Mouse (Mus musculus) midbrain, embryonic 15.5 days (tissue): Measurements from ENCODE around the gene Nme3. TPM values are rescaled to one million over a fixed set of nuclear protein-coding genes. Genes with fewer than 3 reads are reported as not detected.

Source experiments
- ATAC-seq: fragments of 200-750 bp; cut with Nextera tagmentation; replicated peaks from 2 replicates; pipeline ENCODE4 v1.8.0; 2017; ENCODE audit warnings: moderate TSS enrichment
- H3K27ac ChIP-seq: fragments of 300-500 bp; sonication (generic); 2 replicates; pipeline ENCODE4 v1.5.1; 2015; ENCODE audit warnings: mild to moderate bottlenecking, inconsistent platforms
- H3K27me3 ChIP-seq: fragments of 300-500 bp; sonication (generic); replicated peaks from 2 replicates; pipeline ENCODE4 v1.6.1; 2015; ENCODE audit warnings: inconsistent platforms
- H3K36me3 ChIP-seq: fragments of 300-500 bp; sonication (generic); replicated peaks from 2 replicates; pipeline ENCODE4 v1.6.1; 2015; ENCODE audit warnings: inconsistent platforms
- H3K4me1 ChIP-seq: fragments of 300-500 bp; sonication (generic); 2 replicates; pipeline ENCODE4 v1.6.1; 2015; ENCODE audit warnings: inconsistent platforms
- H3K4me2 ChIP-seq: fragments of 300-500 bp; sonication (generic); 2 replicates; pipeline ENCODE4 v1.6.1; 2015; ENCODE audit warnings: inconsistent platforms, mild to moderate bottlenecking, moderate library complexity
- H3K4me3 ChIP-seq: fragments of 300-500 bp; sonication (generic); 2 replicates; pipeline ENCODE4 v1.5.1; 2015; ENCODE audit warnings: mild to moderate bottlenecking, inconsistent platforms
- H3K9ac ChIP-seq: fragments of 300-500 bp; sonication (generic); 2 replicates; pipeline ENCODE4 v1.6.1; 2015; ENCODE audit warnings: mild to moderate bottlenecking, inconsistent platforms
- H3K9me3 ChIP-seq: fragments of 300-500 bp; sonication (generic); 2 replicates; pipeline ENCODE4 v1.6.1; 2016; ENCODE audit warnings: inconsistent platforms
- WGBS: fragments of 180-500 bp; shearing (Covaris S2); methylation state at CpG from one replicate; pipeline ENCODE4 v1.1.7; 2015; ENCODE audit warnings: mixed read lengths; 5-methylcytosine and 5-hydroxymethylcytosine counted together
- polyA plus RNA-seq: library from polyadenylated mRNA; unstranded; fragments of >200 nt; fragmentation: Nextera tagmentation; extraction: Ambion mirVana; gene quantifications from 2 replicates; pipeline ENCODE4 v1.2.1, GENCODE M21; 2015

Nme3 gene
- polyA plus RNA-seq, 1 experiment from 2014 or later, result 79.7 TPM

GRCm38 (mm10) chr17:24860076-24860475 is 36.2 kb upstream of the Nme3 start:
- no peaks in the 10 kb centered on the region for H3K27me3 ChIP-seq
- no peaks in the 10 kb centered on the region for H3K9me3 ChIP-seq
- no peak overlapping the region for H3K4me3 ChIP-seq
- H3K4me2 ChIP-seq, result no peak overlapping the region
- H3K36me3 ChIP-seq, result peaks cover 8% of the 10 kb centered on the region; the same call in 1 of the 2 replicates
- ATAC-seq, result no peak
- WGBS, result 92% methylated on average over 8 of the region's 8 CpGs
- no peak overlapping the region for H3K9ac ChIP-seq
- no peaks in the 10 kb centered on the region for H3K4me1 ChIP-seq
- no peak overlapping the region for H3K27ac ChIP-seq

- no peak for ATAC-seq
- no peaks in the 10 kb centered on the region for H3K4me1 ChIP-seq
- WGBS, result 95% methylated on average over 3 of the region's 3 CpGs
- no peak overlapping the region for H3K4me3 ChIP-seq
- peaks cover 14% of the 10 kb centered on the region; the same call in 1 of the 2 replicates for H3K36me3 ChIP-seq
- no peaks in the 10 kb centered on the region for H3K9me3 ChIP-seq
- H3K27me3 ChIP-seq, result no peaks in the 10 kb centered on the region
- H3K9ac ChIP-seq, result no peak overlapping the region
- H3K4me2 ChIP-seq, result no peak overlapping the region
- no peak overlapping the region for H3K27ac ChIP-seq
These were observed 34.5 kb upstream of the Nme3 start for GRCm38 (mm10) chr17:24861785-24862184.

GRCm38 (mm10) chr17:24865776-24866175 is 30.5 kb upstream of the Nme3 start, which contains the start of gene Igfals:
Igfals (plus strand) TSS chr17:24865997.
- H3K4me1 ChIP-seq, result no peaks in the 10 kb centered on the region
- H3K9me3 ChIP-seq, result no peaks in the 10 kb centered on the region
- ATAC-seq, result no peak
- H3K36me3 ChIP-seq, result 0 out of 2 replicates have a peak, but pooled peaks cover 14% of the 10 kb centered on the region
- no peak within 1 kb of the TSS for H3K27ac ChIP-seq
- no peak within 1 kb of the TSS for H3K9ac ChIP-seq
- 90% methylated on average over 8 of the region's 8 CpGs for WGBS
- no peak within 1 kb of the TSS for H3K4me2 ChIP-seq
- H3K27me3 ChIP-seq, result no peaks in the 10 kb centered on the region
- H3K4me3 ChIP-seq, result no peak within 1 kb of the TSS

- H3K27ac ChIP-seq, result no peak overlapping the region
- no peak for ATAC-seq
- no peaks in the 10 kb centered on the region for H3K9me3 ChIP-seq
- no peaks in the 10 kb centered on the region for H3K27me3 ChIP-seq
- WGBS, result 95% methylated on average over 10 of the region's 10 CpGs
- 0 out of 2 replicates have a peak, but pooled peaks cover 5% of the 10 kb centered on the region for H3K36me3 ChIP-seq
- H3K4me2 ChIP-seq, result no peak overlapping the region
- no peak overlapping the region for H3K4me3 ChIP-seq
- no peak overlapping the region for H3K9ac ChIP-seq
- H3K4me1 ChIP-seq, result no peaks in the 10 kb centered on the region
These were observed 28.4 kb upstream of the Nme3 start for GRCm38 (mm10) chr17:24867914-24868313.

- no peaks in the 10 kb centered on the region for H3K27me3 ChIP-seq
- H3K4me1 ChIP-seq, result no peaks in the 10 kb centered on the region
- no peaks in the 10 kb centered on the region for H3K36me3 ChIP-seq
- H3K9me3 ChIP-seq, result no peaks in the 10 kb centered on the region
- no peak for ATAC-seq
- WGBS, result 53% methylated on average over 4 of the region's 4 CpGs
- no peak overlapping the region for H3K4me2 ChIP-seq
- no peak overlapping the region for H3K27ac ChIP-seq
- H3K4me3 ChIP-seq, result no peak overlapping the region
- no peak overlapping the region for H3K9ac ChIP-seq
These were observed 22.4 kb upstream of the Nme3 start for GRCm38 (mm10) chr17:24873695-24874404.

DNA sequence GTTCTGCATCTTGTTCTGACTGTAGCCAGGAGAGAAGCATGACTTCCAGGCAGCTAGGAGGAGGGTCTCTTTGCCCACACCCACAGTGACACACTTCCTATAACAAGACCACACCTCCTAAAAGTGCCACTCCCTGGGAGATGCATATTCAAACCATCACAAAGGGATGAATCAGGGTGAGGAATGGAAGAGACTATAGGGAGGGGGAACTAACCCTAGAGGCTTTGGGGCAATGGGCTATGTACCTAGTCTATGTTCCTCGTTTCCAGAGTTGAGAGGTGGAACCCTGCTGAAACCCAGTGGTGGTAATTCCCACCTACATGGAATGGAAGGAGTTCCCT is 21.9 kb upstream of the Nme3 start:
- ATAC-seq, result no peak
- H3K9me3 ChIP-seq, result no peaks in the 10 kb centered on the region

DNA sequence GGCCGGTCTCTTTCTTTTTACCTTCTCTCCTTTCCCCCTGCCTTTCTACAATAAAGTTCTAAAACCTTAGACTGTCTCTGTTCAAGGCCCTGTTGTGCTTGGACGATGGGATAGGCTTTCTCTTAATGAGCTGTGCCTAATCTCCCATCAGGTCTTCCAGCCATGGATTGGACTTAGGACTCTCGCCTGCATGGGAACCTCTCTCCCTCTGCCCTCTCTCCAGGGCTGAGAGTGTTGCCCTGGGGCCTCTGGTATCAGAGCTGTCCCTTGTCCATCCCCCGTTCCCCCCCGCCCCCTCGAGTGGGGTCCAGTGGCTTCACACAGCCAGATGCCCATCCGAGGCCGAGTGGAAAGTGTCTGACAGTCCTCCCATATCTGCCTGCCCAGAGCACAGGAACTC is 21.3 kb upstream of the Nme3 start:
- no peak overlapping the region for H3K27ac ChIP-seq
- H3K4me3 ChIP-seq, result no peak overlapping the region
- H3K27me3 ChIP-seq, result no peaks in the 10 kb centered on the region
- 82% methylated on average over 8 of the region's 8 CpGs for WGBS
- H3K9ac ChIP-seq, result no peak overlapping the region
- H3K36me3 ChIP-seq, result no peaks in the 10 kb centered on the region
- H3K4me1 ChIP-seq, result no peaks in the 10 kb centered on the region
- no peak overlapping the region for H3K4me2 ChIP-seq
- no peaks in the 10 kb centered on the region for H3K9me3 ChIP-seq
- ATAC-seq, result no peak

More for the DNA sequence above, 21.9 kb upstream of the Nme3 start:
- H3K27me3 ChIP-seq, result no peaks in the 10 kb centered on the region
- no peak overlapping the region for H3K4me3 ChIP-seq
- H3K4me2 ChIP-seq, result no peak overlapping the region
- H3K9ac ChIP-seq, result no peak overlapping the region
- WGBS, result 40% methylated on average over 1 of the region's 1 CpGs
- no peaks in the 10 kb centered on the region for H3K4me1 ChIP-seq
- no peaks in the 10 kb centered on the region for H3K36me3 ChIP-seq
- H3K27ac ChIP-seq, result no peak overlapping the region

- Histone ChIP-seq H3K9ac (0 out of 2 replicates have a peak overlapping the region, but pooled peaks have one; percentile 6), H3K27me3 (no peaks in the 10 kb centered on the region), H3K4me1 (no peaks in the 10 kb centered on the region), H3K4me3 (no peak overlapping the region), H3K27ac (no peak overlapping the region), H3K9me3 (no peaks in the 10 kb centered on the region), H3K36me3 (no peaks in the 10 kb centered on the region; the same call in 1 of the 2 replicates), H3K4me2 (no peak overlapping the region)
- ATAC-seq, result no peak
- WGBS, result 67% methylated on average over 10 of the region's 10 CpGs
These were observed 18.8 kb upstream of the Nme3 start for GRCm38 (mm10) chr17:24877336-24878116.

- ATAC-seq, result no peak
- no peak overlapping the region for H3K4me3 ChIP-seq
- no peaks in the 10 kb centered on the region for H3K4me1 ChIP-seq
- no peaks in the 10 kb centered on the region for H3K27me3 ChIP-seq
- no peak overlapping the region for H3K9ac ChIP-seq
- peaks cover under 1% of the 10 kb centered on the region; the same call in 1 of the 2 replicates for H3K36me3 ChIP-seq
- no peaks in the 10 kb centered on the region for H3K9me3 ChIP-seq
- H3K27ac ChIP-seq, result no peak overlapping the region
- H3K4me2 ChIP-seq, result no peak overlapping the region
- WGBS, result 47% methylated on average over 5 of the region's 5 CpGs
These were observed 18.2 kb upstream of the Nme3 start for GRCm38 (mm10) chr17:24878117-24878397.

GRCm38 (mm10) chr17:24878531-24878930 is 17.8 kb upstream of the Nme3 start:
- no peak overlapping the region for H3K4me2 ChIP-seq
- H3K36me3 ChIP-seq, result peaks cover 5% of the 10 kb centered on the region; the same call in 1 of the 2 replicates
- H3K4me1 ChIP-seq, result no peaks in the 10 kb centered on the region
- H3K27ac ChIP-seq, result no peak overlapping the region
- H3K27me3 ChIP-seq, result no peaks in the 10 kb centered on the region
- no peak overlapping the region for H3K9ac ChIP-seq
- no peak for ATAC-seq
- no peaks in the 10 kb centered on the region for H3K9me3 ChIP-seq
- H3K4me3 ChIP-seq, result no peak overlapping the region
- 69% methylated on average over 8 of the region's 8 CpGs for WGBS

GRCm38 (mm10) chr17:24881738-24882440 is 14.4 kb upstream of the Nme3 start:
- H3K9me3 ChIP-seq, result no peaks in the 10 kb centered on the region
- ATAC-seq, result no peak
- H3K9ac ChIP-seq, result no peak overlapping the region
- no peaks in the 10 kb centered on the region for H3K27me3 ChIP-seq
- H3K4me1 ChIP-seq, result peaks cover 12% of the 10 kb centered on the region
- H3K36me3 ChIP-seq, result peaks cover 10% of the 10 kb centered on the region; the same call in 1 of the 2 replicates
- no peak overlapping the region for H3K4me2 ChIP-seq
- H3K4me3 ChIP-seq, result no peak overlapping the region
- WGBS, result 49% methylated on average over 7 of the region's 7 CpGs
- no peak overlapping the region for H3K27ac ChIP-seq

GRCm38 (mm10) chr17:24884391-24884790 is 11.9 kb upstream of the Nme3 start:
- no peak for ATAC-seq
- Histone ChIP-seq H3K4me2 (no peak overlapping the region), H3K36me3 (peaks cover 10% of the 10 kb centered on the region; the same call in 1 of the 2 replicates), H3K4me1 (peaks cover 31% of the 10 kb centered on the region), H3K27ac (no peak overlapping the region), H3K4me3 (no peak overlapping the region), H3K9me3 (no peaks in the 10 kb centered on the region), H3K9ac (no peak overlapping the region), H3K27me3 (no peaks in the 10 kb centered on the region)
- WGBS, result 83% methylated on average over 6 of the region's 6 CpGs
